Mouse (Mus musculus): ENCODE measurements at regions not wholly inside any gene's neighbourhood (a gene's known extent, or its start where the extent isn't known, plus 50 kb on each side); places are given as distances from the start of the nearest gene placed in this dataset.

GRCm38 (mm10) chr19:13980988-13981630 lies 67.8 kb downstream of the Olfr1505 start:
- Histone ChIP-seq H3K9me3 (no peaks in the 10 kb centered on the region), H3K4me1 (replicated peaks) (no peaks in the 10 kb centered on the region), H3K4me3 (no peak overlapping the region), H3K4me2 (no peak overlapping the region), H3K27me3 (0 out of 2 replicates have a peak, but pooled peaks cover 3% of the 10 kb centered on the region), H3K36me3 (no peaks in the 10 kb centered on the region), H3K27ac (no peak overlapping the region), H3K9ac (no peak overlapping the region)
- WGBS = 19% methylated on average over 4 of the region's 4 CpGs
- peak; percentile 80 for ATAC-seq (ENCODE audit: low FRiP score)

GRCm38 (mm10) chr19:13982823-13983222 lies 69.5 kb downstream of the Olfr1505 start:
- no peak overlapping the region for H3K4me3 ChIP-seq
- no peaks in the 10 kb centered on the region for H3K4me1 ChIP-seq (replicated peaks)
- H3K27ac ChIP-seq = no peak overlapping the region
- WGBS = 76% methylated on average over 3 of the region's 3 CpGs
- no peak for ATAC-seq (ENCODE audit: low FRiP score)
- 0 out of 2 replicates have a peak, but pooled peaks cover 3% of the 10 kb centered on the region for H3K27me3 ChIP-seq
- H3K4me2 ChIP-seq = no peak overlapping the region
- H3K9me3 ChIP-seq = no peaks in the 10 kb centered on the region
- no peaks in the 10 kb centered on the region for H3K36me3 ChIP-seq
- H3K9ac ChIP-seq = no peak overlapping the region
